Mouse (Mus musculus): ENCODE measurements around the gene Higd1c.

- no peak for TF ChIP-seq CTCF (IDR thresholded peaks at IDR 0.05; ENCODE audit: low read depth)
- TF ChIP-seq EP300 (IDR thresholded peaks at IDR 0.05; ENCODE audit: low read depth) = no peak
These were observed 49.0 kb downstream of the Higd1c start for GRCm38 (mm10) chr15:100413306-100413705.

Measured in liver, postnatal 0 days (tissue).